ENCODE assay signal across 19 mouse cellular contexts in the genomic region with DNA sequence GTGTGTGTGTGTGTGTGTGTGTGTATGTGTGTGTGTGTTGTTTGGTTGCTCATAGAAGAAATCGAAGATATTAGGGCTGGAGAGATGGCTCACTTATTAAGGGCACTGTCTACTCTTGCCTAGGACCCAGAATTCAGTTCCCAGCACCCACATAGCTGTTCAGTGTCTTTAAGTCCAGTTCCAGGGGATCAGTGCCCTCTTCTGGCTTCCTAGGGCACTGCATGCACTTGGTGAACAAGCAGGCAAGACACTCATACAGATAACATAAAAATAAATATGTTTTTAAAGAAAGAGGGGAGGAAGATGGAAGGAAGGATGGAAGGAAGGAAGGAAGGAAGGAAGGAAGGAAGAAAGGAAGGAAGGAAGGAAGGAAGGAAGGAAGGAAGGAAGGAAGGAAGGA.
DNase-seq lines count a peak whose midpoint lies in the region; ATAC-seq and TF ChIP-seq lines count a peak whose summit lies in the region.
"Had no signal": no experiment of that assay in that cellular context is flagged by ENCODE, and none has a peak within 500 bp of the region (broad histone marks: within the 10 kb centered on the region; RNA-seq: fewer than 3 reads in every experiment).

No protein-coding gene starts in this region.

- no peaks in the 10 kb centered on the region for H3K4me1 ChIP-seq in forebrain, postnatal 0 days (ENCODE audit: insufficient read depth)
- H3K4me1 ChIP-seq in forebrain, embryonic 16.5 days (replicated peaks; ENCODE audit: control insufficient read depth, insufficient read depth, low read length) = peaks cover 14% of the 10 kb centered on the region; the same call in 1 of the 2 replicates
- H3K4me1 ChIP-seq in kidney, adult 2 months (ENCODE audit: control insufficient read depth, insufficient read depth, low read length) = no peaks in the 10 kb centered on the region
- H3K4me1 ChIP-seq in testis, adult 2 months (ENCODE audit: control insufficient read depth, insufficient read depth, low read length) = no peaks in the 10 kb centered on the region
- no peaks in the 10 kb centered on the region for H3K4me1 ChIP-seq in cortical plate, adult 2 months (ENCODE audit: control insufficient read depth, insufficient read depth, low read length)

- WGBS in forebrain, postnatal 0 days = 100% methylated on average over 1 of the region's 1 CpGs
- 100% methylated on average over 1 of the region's 1 CpGs for WGBS in forebrain, embryonic 16.5 days
- 89% methylated on average over 1 of the region's 1 CpGs for WGBS in kidney, adult 2 months

- TF ChIP-seq CTCF in forebrain, postnatal 0 days (IDR thresholded peaks at IDR 0.05; ENCODE audit: low read depth) = peak; percentile 27; the same call in 1 of the 2 replicates
- TF ChIP-seq CTCF in kidney, adult 2 months (conservative IDR thresholded peaks at IDR 0.05; ENCODE audit: insufficient read depth, insufficient read length, low read depth, low read length) = no peak; the same call in 1 of the 2 replicates
- TF ChIP-seq CTCF in testis, adult 2 months (IDR thresholded peaks at IDR 0.05; ENCODE audit: control insufficient read depth, insufficient read depth, insufficient replicate concordance, low read depth, low read length) = peak; percentile 10; the same call in 1 of the 2 replicates
- TF ChIP-seq CTCF in cortical plate, adult 2 months (IDR thresholded peaks at IDR 0.05; ENCODE audit: extremely low read depth, insufficient read depth, low read length) = 0 out of 2 replicates have a peak, but pooled peaks have one; percentile 4

- no peaks in the 10 kb centered on the region for H3K27me3 ChIP-seq in forebrain, postnatal 0 days (ENCODE audit: insufficient read depth, low read length)
- H3K27me3 ChIP-seq in forebrain, embryonic 16.5 days (replicated peaks; ENCODE audit: control insufficient read depth, insufficient read depth, low read length) = no peaks in the 10 kb centered on the region
- no peaks in the 10 kb centered on the region for H3K27me3 ChIP-seq in kidney, adult 2 months (replicated peaks; ENCODE audit: control insufficient read depth, insufficient read depth, low read length)
- no peaks in the 10 kb centered on the region for H3K27me3 ChIP-seq in testis, adult 2 months (ENCODE audit: control insufficient read depth, insufficient read depth, low read length)
- H3K27me3 ChIP-seq: forebrain, embryonic 15.5 days; midbrain, embryonic 15.5 days had no signal

- no peak overlapping the region for H3K4me2 ChIP-seq in forebrain, postnatal 0 days (ENCODE audit: low read depth)
- H3K4me2 ChIP-seq in forebrain, embryonic 16.5 days (ENCODE audit: low read length) = no peak overlapping the region
- H3K4me2 ChIP-seq: forebrain, embryonic 15.5 days; heart, embryonic 11.5 days; limb, embryonic 13.5 days; midbrain, embryonic 15.5 days had no signal

- H3K27ac ChIP-seq in forebrain, postnatal 0 days (ENCODE audit: low read depth, low read length) = no peak overlapping the region
- H3K27ac ChIP-seq in forebrain, embryonic 16.5 days (ENCODE audit: low read length) = no peak overlapping the region
- no peak overlapping the region for H3K27ac ChIP-seq in kidney, adult 2 months (ENCODE audit: insufficient read depth, low read depth, low read length)
- no peak overlapping the region for H3K27ac ChIP-seq in testis, adult 2 months (ENCODE audit: control insufficient read depth, insufficient read depth, low read depth, low read length)
- no peak overlapping the region for H3K27ac ChIP-seq in cortical plate, adult 2 months (ENCODE audit: insufficient read depth, low read length)
- H3K27ac ChIP-seq: forebrain, embryonic 15.5 days; hindbrain, embryonic 10.5 days; limb, embryonic 13.5 days; midbrain, embryonic 15.5 days had no signal

- DNase-seq in forebrain, postnatal 0 days = no peak
- peak; percentile 20 for DNase-seq in kidney, postnatal 10 days
- no peak for DNase-seq in kidney, adult 2 months
- no peak for DNase-seq in testis, postnatal 10 days (ENCODE audit: low spot score)
- no peak for DNase-seq in left cerebral cortex, adult 18-20 months (ENCODE audit: low spot score in 2 of 2)
- DNase-seq: cerebellum, adult 11 months; gastrocnemius, postnatal 10 days; kidney, adult 11 months; right cerebral cortex, postnatal 14 days; thymus, adult 18-20 months had no signal

- H3K9ac ChIP-seq in forebrain, postnatal 0 days = no peak overlapping the region
- H3K9ac ChIP-seq in forebrain, embryonic 16.5 days (replicated peaks; ENCODE audit: low read depth, low read length) = no peak overlapping the region
- H3K9ac ChIP-seq: forebrain, embryonic 15.5 days; limb, embryonic 13.5 days; midbrain, embryonic 15.5 days had no signal

- H3K9me3 ChIP-seq in forebrain, postnatal 0 days (ENCODE audit: low read length) = no peaks in the 10 kb centered on the region
- H3K9me3 ChIP-seq in forebrain, embryonic 16.5 days (ENCODE audit: control insufficient read depth, low read length) = no peaks in the 10 kb centered on the region
- H3K9me3 ChIP-seq: forebrain, embryonic 15.5 days; hindbrain, embryonic 10.5 days; midbrain, embryonic 15.5 days had no signal

- no peak overlapping the region for H3K4me3 ChIP-seq in forebrain, postnatal 0 days (ENCODE audit: low read depth, low read length)
- no peak overlapping the region for H3K4me3 ChIP-seq in forebrain, embryonic 16.5 days (replicated peaks; ENCODE audit: low read length)
- no peak overlapping the region for H3K4me3 ChIP-seq in kidney, adult 2 months (ENCODE audit: insufficient read depth, low read depth, low read length)
- H3K4me3 ChIP-seq in testis, adult 2 months (ENCODE audit: control insufficient read depth, low read depth, low read length) = no peak overlapping the region
- no peak overlapping the region for H3K4me3 ChIP-seq in cortical plate, adult 2 months (ENCODE audit: insufficient read depth, low read length)
- H3K4me3 ChIP-seq: erythroblast, embryonic 14.5 days; forebrain, embryonic 15.5 days; hindbrain, embryonic 10.5 days; limb, embryonic 13.5 days; midbrain, embryonic 15.5 days had no signal

- TF ChIP-seq POLR2A in kidney, adult 2 months (IDR thresholded peaks at IDR 0.05; ENCODE audit: low read depth, low read length) = no peak
- TF ChIP-seq POLR2A in testis, adult 2 months (IDR thresholded peaks at IDR 0.05; ENCODE audit: control insufficient read depth, low read depth, low read length) = no peak
- no peak for TF ChIP-seq POLR2A in cortical plate, adult 2 months (IDR thresholded peaks at IDR 0.05; ENCODE audit: extremely low read depth, insufficient read depth, low read length)

- no peaks in the 10 kb centered on the region for H3K36me3 ChIP-seq in forebrain, postnatal 0 days (ENCODE audit: insufficient read depth)
- H3K36me3 ChIP-seq in forebrain, embryonic 16.5 days (ENCODE audit: control insufficient read depth, insufficient read depth) = no peaks in the 10 kb centered on the region
- H3K36me3 ChIP-seq in kidney, adult 2 months (ENCODE audit: control insufficient read depth, insufficient read depth, low read length) = no peaks in the 10 kb centered on the region
- H3K36me3 ChIP-seq in testis, adult 2 months (ENCODE audit: control insufficient read depth, insufficient read depth, low read length) = no peaks in the 10 kb centered on the region
- H3K36me3 ChIP-seq: forebrain, embryonic 15.5 days; hindbrain, embryonic 10.5 days; limb, embryonic 13.5 days; midbrain, embryonic 15.5 days had no signal

- ATAC-seq in forebrain, postnatal 0 days = no peak
- ATAC-seq in forebrain, embryonic 16.5 days = no peak
- ATAC-seq: forebrain, embryonic 15.5 days; midbrain, embryonic 15.5 days had no signal
